Comparison of ENCODE assay signal across 19 mouse cellular contexts in the genomic region with DNA sequence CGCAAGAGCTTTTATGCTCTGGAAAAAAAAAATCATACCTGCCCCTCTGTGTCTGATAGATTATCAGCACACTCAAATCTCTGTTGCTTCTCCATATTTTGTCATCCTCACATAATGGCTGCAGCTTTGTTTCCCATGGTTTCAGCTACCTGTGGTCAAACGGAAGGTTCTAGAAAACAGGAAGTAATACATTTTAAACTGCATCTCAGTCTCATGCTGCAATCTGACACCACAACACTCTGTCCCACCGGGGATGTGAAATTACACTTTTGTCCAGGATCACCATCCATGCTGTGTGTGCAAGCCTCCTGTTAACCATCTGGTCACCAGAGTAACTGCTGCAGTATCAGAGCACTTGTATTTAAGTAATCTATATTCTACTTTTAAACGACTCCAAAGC.
A peak's percentile ranks its signal among the peaks of the same experiment; 100 is the strongest.
DNase-seq lines count a peak whose midpoint lies in the region; ATAC-seq and TF ChIP-seq lines count a peak whose summit lies in the region.
"Had no signal": no experiment of that assay in that cellular context is flagged by ENCODE, and none has a peak within 500 bp of the region (broad histone marks: within the 10 kb centered on the region; RNA-seq: fewer than 3 reads in every experiment).

No protein-coding gene starts in this region.

- no peaks in the 10 kb centered on the region for H3K27me3 ChIP-seq in kidney, postnatal 0 days (ENCODE audit: insufficient read depth, low read length)
- H3K27me3 ChIP-seq: embryonic facial prominence, embryonic 13.5 days; limb, embryonic 13.5 days; liver, embryonic 15.5 days; stomach, embryonic 15.5 days had no signal

- no peak overlapping the region for H3K4me3 ChIP-seq in kidney, postnatal 0 days (replicated peaks; ENCODE audit: low read depth, low read length)
- H3K4me3 ChIP-seq: embryonic facial prominence, embryonic 13.5 days; left cerebral cortex, adult 2 months; limb, embryonic 13.5 days; liver, embryonic 15.5 days; stomach, embryonic 15.5 days had no signal

- no peak overlapping the region for H3K27ac ChIP-seq in kidney, postnatal 0 days
- H3K27ac ChIP-seq: embryonic facial prominence, embryonic 13.5 days; left cerebral cortex, adult 2 months; limb, embryonic 13.5 days; liver, embryonic 15.5 days; stomach, embryonic 15.5 days had no signal

- ATAC-seq in kidney, postnatal 0 days (replicated peaks; ENCODE audit: low FRiP score, low read depth) = no peak
- ATAC-seq in CD4-positive, CD25-positive, alpha-beta regulatory T cell, adult 4 months = no peak
- ATAC-seq: intestine, embryonic 16.5 days had no signal

- H3K9me3 ChIP-seq in kidney, postnatal 0 days (replicated peaks; ENCODE audit: low read length) = no peaks in the 10 kb centered on the region
- H3K9me3 ChIP-seq: embryonic facial prominence, embryonic 13.5 days; limb, embryonic 13.5 days; liver, embryonic 15.5 days; stomach, embryonic 15.5 days had no signal

- no peak for TF ChIP-seq CTCF in kidney, postnatal 0 days (IDR thresholded peaks at IDR 0.05; ENCODE audit: low read depth)
- no peak for TF ChIP-seq CTCF in brain, embryonic 14.5 days (IDR thresholded peaks at IDR 0.05; ENCODE audit: borderline replicate concordance, extremely low read depth, insufficient read depth, insufficient read length)

- peak; percentile 6 for DNase-seq in kidney, postnatal 0 days (ENCODE audit: low spot score)
- no peak for DNase-seq in kidney, adult 11 months
- peak; percentile 25 for DNase-seq in brain, embryonic 14.5 days (ENCODE audit: low read depth)
- DNase-seq in embryo, embryonic 11 days = peak; percentile 35
- DNase-seq in mesoderm, embryonic 11.5 days (ENCODE audit: low read depth, low spot score) = peak; percentile 29
- no peak for DNase-seq in retina, embryonic 14.5 days (ENCODE audit: low spot score)
- DNase-seq: cerebellum, postnatal 10 days; gastrocnemius, postnatal 10 days; heart, postnatal 4 days; kidney, postnatal 10 days; spleen, adult 18-20 months; thymus, adult 2 months had no signal

- H3K36me3 ChIP-seq in kidney, postnatal 0 days (ENCODE audit: insufficient read depth, low read length) = no peaks in the 10 kb centered on the region
- H3K36me3 ChIP-seq: embryonic facial prominence, embryonic 13.5 days; limb, embryonic 13.5 days; liver, embryonic 15.5 days; stomach, embryonic 15.5 days had no signal

- H3K4me2 ChIP-seq in kidney, postnatal 0 days (ENCODE audit: low read length) = no peak overlapping the region
- H3K4me2 ChIP-seq: embryonic facial prominence, embryonic 13.5 days; limb, embryonic 13.5 days; liver, embryonic 15.5 days; stomach, embryonic 15.5 days had no signal

- no peak overlapping the region for H3K9ac ChIP-seq in kidney, postnatal 0 days (ENCODE audit: low read depth, low read length)
- H3K9ac ChIP-seq: embryonic facial prominence, embryonic 13.5 days; limb, embryonic 13.5 days; liver, embryonic 15.5 days; stomach, embryonic 15.5 days had no signal

- WGBS in kidney, postnatal 0 days = 30% methylated on average over 4 of the region's 4 CpGs

- no peaks in the 10 kb centered on the region for H3K4me1 ChIP-seq in kidney, postnatal 0 days (replicated peaks; ENCODE audit: insufficient read depth, low read length)
- H3K4me1 ChIP-seq: liver, embryonic 15.5 days; stomach, embryonic 15.5 days had no signal

- TF ChIP-seq POLR2A in brain, embryonic 14.5 days (IDR thresholded peaks at IDR 0.05; ENCODE audit: borderline replicate concordance, extremely low read depth, insufficient read depth, insufficient read length, poor library complexity, severe bottlenecking) = no peak

Comparison
In these comparisons a context has a peak if more than half of its experiments do, and no peak if none do; other contexts are left out.
1. DNase-seq: peak in kidney, postnatal 0 days (single experiment), brain, embryonic 14.5 days (single experiment), embryo, embryonic 11 days (single experiment) and mesoderm, embryonic 11.5 days (single experiment); none in kidney, adult 11 months (single experiment) and retina, embryonic 14.5 days (single experiment).